Mouse (Mus musculus) olfactory bulb, adult 2 months (tissue): ENCODE results near the gene Actg2.

Source experiments
- CTCF ChIP-seq: fragments of 200-500 bp; IDR thresholded peaks from 2 replicates; pipeline ENCODE4 v1.5.1; 2012; ENCODE audit warnings: low read depth, mild to moderate bottlenecking, low read length, moderate library complexity; ENCODE audit not compliant: insufficient read depth
- POLR2A ChIP-seq: fragments of 200-500 bp; IDR thresholded peaks from 2 replicates; pipeline ENCODE4 v1.6.1; 2012; ENCODE audit warnings: mild to moderate bottlenecking, low read depth, low read length, moderate library complexity; ENCODE audit not compliant: insufficient read depth

- TF ChIP-seq CTCF (no peak), POLR2A (no peak)
These were observed 28.9 kb downstream of the Actg2 start for GRCm38 (mm10) chr6:83507168-83507546.
